Mouse (Mus musculus) G1E-ER4 (cell line): ENCODE data around the gene Gpnmb. TPM values are rescaled to one million over a fixed set of nuclear protein-coding genes. Genes with fewer than 3 reads are reported as not detected.

ENCODE experiments used
- GATA1 ChIP-seq: IDR thresholded peaks from one replicate; pipeline ENCODE4 v1.8.0; 2012; ENCODE audit warnings: low read length, inconsistent platforms
- polyA plus RNA-seq: library from polyadenylated mRNA; stranded (reverse); fragments of >175 nt; gene quantifications from 2 replicates; pipeline ENCODE4 v1.2.3, GENCODE M21; 2012

The Gpnmb gene
- polyA plus RNA-seq, result not detected in 2 replicates

GRCm38 (mm10) chr6:49036275-49037267 lies at the start of gene Gpnmb:
Gene Gpnmb, plus strand, starts transcription at chr6:49036546.
- TF ChIP-seq GATA1, result no peak

- no peak for TF ChIP-seq GATA1
Observed at GRCm38 (mm10) chr6:48989971-48990370, 46.4 kb upstream of the Gpnmb start.

DNA sequence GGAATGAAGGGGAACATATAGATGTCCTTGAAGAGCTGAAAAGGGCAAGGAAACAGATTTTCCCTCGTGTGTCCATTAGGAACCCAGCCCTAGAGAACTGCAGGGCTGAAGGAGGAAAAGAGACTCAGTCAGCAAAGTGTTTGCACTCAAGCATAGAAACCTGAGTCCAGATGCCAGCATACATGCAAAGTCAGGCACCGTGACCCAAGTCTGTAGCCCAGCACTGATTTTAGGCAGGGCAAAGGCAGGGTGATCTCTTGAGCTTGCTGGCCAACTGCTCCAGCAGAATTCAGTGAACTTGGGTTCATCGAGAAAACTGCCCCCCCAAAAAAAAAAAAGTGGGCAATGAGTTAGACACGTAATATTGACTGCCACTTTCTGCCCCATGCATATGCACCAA lies 44.4 kb upstream of the Gpnmb start:
- no peak for TF ChIP-seq GATA1

DNA sequence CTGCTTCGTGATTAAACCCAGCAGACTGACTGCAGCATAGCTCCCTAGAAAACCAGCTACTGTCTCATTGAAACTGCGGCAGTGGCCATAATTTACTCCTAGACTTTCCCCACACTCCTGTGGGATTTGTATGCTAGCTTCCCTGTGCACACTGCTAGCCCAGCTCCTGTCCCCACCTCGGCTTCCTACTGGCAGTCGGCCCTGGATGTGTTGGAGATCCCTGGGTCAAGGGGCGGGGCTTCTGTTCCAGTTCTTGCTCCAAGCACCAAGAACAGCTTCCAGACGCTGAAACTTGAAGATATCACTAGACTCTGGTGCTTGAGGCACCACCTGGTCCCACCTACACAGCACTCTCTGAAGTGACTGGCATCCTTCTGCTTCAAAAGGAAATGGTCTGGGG lies 38.2 kb upstream of the Gpnmb start:
- TF ChIP-seq GATA1, result no peak

GRCm38 (mm10) chr6:48998796-48999195 lies 37.5 kb upstream of the Gpnmb start:
- TF ChIP-seq GATA1, result no peak

DNA sequence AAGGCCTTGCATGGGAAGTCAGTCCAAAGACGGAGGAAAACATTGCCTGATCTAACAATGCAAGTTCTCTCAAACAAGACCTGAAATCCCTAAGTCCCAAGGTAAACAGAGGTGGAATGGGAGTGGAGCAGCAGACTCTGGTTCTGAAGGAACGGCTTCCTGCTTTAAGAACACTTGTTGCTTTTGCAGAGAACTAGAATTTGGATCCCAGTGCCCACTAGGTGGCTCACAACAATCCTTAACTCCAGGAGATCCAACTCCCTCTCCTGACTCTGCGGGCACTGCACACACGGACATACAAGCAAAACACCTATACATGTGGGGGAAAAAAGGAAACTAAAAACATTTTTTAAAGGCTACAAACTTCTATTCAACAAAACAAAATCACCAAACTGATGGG lies 33.0 kb upstream of the Gpnmb start:
- no peak for TF ChIP-seq GATA1

DNA sequence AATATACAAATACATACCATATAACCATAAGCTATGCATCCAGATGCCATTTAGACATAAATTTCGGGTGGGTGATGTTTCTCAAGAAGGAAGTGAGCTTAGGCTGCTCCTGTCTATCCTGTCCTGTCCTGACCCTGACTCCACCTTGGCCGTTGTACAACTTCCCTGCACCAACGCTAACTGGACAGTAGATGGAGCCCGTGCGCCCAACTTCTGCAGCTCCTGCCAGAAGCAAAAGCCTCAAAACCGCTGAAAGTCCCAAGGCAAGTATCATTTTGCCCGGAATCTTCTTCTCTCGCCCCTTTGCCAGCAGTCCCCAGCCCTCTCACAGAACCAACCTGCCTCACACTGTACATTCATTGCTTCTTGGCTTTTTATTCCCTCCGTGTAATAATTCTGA lies 28.4 kb upstream of the Gpnmb start:
- TF ChIP-seq GATA1, result no peak

GRCm38 (mm10) chr6:49008420-49009160 lies 27.8 kb upstream of the Gpnmb start:
- no peak for TF ChIP-seq GATA1

DNA sequence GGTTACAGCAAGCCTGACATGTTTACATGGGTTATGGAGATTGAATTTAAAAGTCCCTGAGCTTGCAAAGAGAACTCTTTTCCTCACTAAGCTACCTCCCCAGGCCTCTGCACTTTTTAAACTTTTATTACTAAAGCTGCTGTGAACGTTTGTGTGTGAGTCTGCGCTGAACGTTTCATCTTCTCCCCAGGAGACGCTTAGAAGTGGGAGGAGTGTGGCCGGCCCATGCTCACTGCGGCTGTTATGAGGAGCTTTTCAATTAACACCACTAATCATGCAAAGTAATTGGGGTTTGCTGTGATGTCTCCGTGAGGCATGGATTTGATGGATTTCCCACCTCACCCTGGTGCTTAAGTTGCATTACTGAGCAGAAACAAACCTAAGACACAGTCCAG lies 27.2 kb upstream of the Gpnmb start:
- no peak for TF ChIP-seq GATA1

- no peak for TF ChIP-seq GATA1
Observed at GRCm38 (mm10) chr6:49009665-49010064, 26.7 kb upstream of the Gpnmb start.

GRCm38 (mm10) chr6:49011191-49011590 lies 25.2 kb upstream of the Gpnmb start:
- no peak for TF ChIP-seq GATA1

GRCm38 (mm10) chr6:49013023-49013422 lies 23.3 kb upstream of the Gpnmb start:
- TF ChIP-seq GATA1, result no peak

GRCm38 (mm10) chr6:49013458-49013857 lies 22.9 kb upstream of the Gpnmb start:
- no peak for TF ChIP-seq GATA1

DNA sequence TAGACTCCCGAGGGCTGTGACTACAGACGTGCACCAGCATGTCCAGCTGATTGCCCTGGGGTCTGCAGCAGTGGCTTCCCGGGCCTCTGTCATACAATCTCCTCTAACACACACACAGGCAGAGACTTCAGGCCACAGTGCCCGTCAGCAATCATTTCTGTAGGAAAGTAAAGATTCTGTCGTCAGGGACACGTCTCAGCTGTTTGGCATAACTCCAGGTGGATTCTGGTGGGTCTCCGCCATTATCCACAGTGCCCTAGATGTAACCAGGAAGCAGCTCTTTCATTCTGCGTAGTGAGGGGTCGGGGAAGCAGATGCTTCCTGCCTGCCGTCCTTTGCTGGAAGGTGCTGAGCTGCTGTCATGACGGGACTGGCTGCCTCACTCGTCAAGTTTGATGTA lies 19.2 kb upstream of the Gpnmb start:
- no peak for TF ChIP-seq GATA1

DNA sequence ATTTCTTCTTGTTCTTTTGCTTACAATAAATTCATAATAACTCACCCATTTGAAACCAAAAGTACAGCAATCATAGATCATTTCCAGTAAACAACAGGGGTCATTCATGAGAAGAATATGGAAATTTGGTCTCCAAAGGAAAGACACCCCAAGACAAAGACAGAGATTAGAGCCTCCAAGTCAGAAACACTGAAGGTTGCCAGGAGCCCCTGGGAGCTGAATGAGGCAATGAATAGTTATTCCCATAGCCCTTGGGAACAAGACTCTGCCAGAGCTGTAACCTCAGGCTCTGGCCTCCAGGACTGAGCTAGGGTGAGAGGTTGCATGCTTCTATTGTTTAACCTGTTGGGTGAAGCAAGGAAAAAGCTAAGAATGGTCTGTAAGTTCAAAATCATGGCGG lies 17.0 kb upstream of the Gpnmb start:
- TF ChIP-seq GATA1, result no peak
